In the genomic region with DNA sequence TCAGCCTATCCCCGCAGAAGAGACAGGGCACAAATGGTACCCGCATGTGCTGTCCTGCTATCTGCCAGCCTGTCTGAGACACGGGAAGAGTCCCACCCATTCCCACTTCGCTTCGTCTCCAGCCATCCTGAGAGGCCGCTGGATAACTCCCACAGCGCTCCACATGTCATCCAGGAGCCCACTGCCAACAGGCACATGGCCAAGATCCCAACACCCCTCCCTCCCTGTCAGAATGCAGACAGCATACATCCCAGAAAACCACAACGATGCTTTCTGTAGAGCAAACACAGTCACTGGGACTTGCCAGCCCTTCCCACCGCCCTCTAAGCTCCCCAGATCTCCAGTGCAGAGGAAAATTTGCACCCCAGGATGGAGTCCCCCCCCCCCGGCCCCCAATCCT, we compare ENCODE assay signal across 15 mouse cellular contexts.
DNase-seq lines count a peak whose midpoint lies in the region; ATAC-seq lines count a peak whose summit lies in the region.
"Had no signal": no experiment of that assay in that cellular context is flagged by ENCODE, and none has a peak within 500 bp of the region (broad histone marks: within the 10 kb centered on the region; RNA-seq: fewer than 3 reads in every experiment).

No protein-coding gene starts in this region.

- DNase-seq in frontal cortex, postnatal 25 days (ENCODE audit: low spot score in 2 of 2): no peak
- DNase-seq in kidney, postnatal 4 days: peak; percentile 75 to 79
- DNase-seq in kidney, adult 9 months: no peak
- peak; percentile 54 to 70 for DNase-seq in urinary bladder, postnatal 4 days (ENCODE audit: low spot score in 2 of 2)
- DNase-seq in urinary bladder, adult 2 months (ENCODE audit: low spot score): no peak
- DNase-seq in natural killer cell, adult 2 months (ENCODE audit: low spot score in 2 of 2): no peak
- DNase-seq: adrenal gland, adult 2 months; cerebellum, adult 11 months; embryo, embryonic 11 days; kidney, adult 11 months; layer of hippocampus, postnatal 36 days; liver, embryonic 13.5 days had no signal

- peak; percentile 45; the same call in 1 of the 2 replicates for ATAC-seq in frontal cortex, adult (ENCODE audit: low TSS enrichment)
- no peak for ATAC-seq in megakaryocyte-erythroid progenitor cell, adult 5-6 weeks (replicated peaks; ENCODE audit: low FRiP score, low TSS enrichment, poor library complexity, severe bottlenecking)
- ATAC-seq: Patski had no signal

Comparison
In these comparisons a context has a peak if more than half of its experiments do, and no peak if none do; other contexts are left out.
1. DNase-seq: peak in kidney, postnatal 4 days (2 of 2) and urinary bladder, postnatal 4 days (2 of 2); none in frontal cortex, postnatal 25 days (0 of 2), kidney, adult 9 months (single experiment), urinary bladder, adult 2 months (single experiment) and natural killer cell, adult 2 months (0 of 2).